Mouse (Mus musculus) midbrain, embryonic 12.5 days (tissue): ENCODE results near the gene Prox1. TPM values are rescaled to one million over a fixed set of nuclear protein-coding genes. Genes with fewer than 3 reads are reported as not detected.

Experiments
- ATAC-seq: fragments of 200-750 bp; cut with Nextera tagmentation; 2 replicates; pipeline ENCODE4 v1.8.0; 2017; ENCODE audit warnings: low read depth, moderate TSS enrichment, moderate library complexity; ENCODE audit not compliant: low FRiP score
- H3K27ac ChIP-seq: fragments of 300-500 bp; sonication (generic); replicated peaks from 2 replicates; pipeline ENCODE4 v1.5.1; 2016; ENCODE audit warnings: mild to moderate bottlenecking
- H3K27me3 ChIP-seq: fragments of 300-500 bp; sonication (generic); 2 replicates; pipeline ENCODE4 v1.6.1; 2016; ENCODE audit warnings: mild to moderate bottlenecking
- H3K36me3 ChIP-seq: fragments of 300-500 bp; sonication (generic); 2 replicates; pipeline ENCODE4 v1.6.1; 2016
- H3K4me1 ChIP-seq: fragments of 300-500 bp; sonication (generic); 2 replicates; pipeline ENCODE4 v1.6.1; 2016
- H3K4me2 ChIP-seq: fragments of 300-500 bp; sonication (generic); replicated peaks from 2 replicates; pipeline ENCODE4 v1.6.1; 2016; ENCODE audit warnings: mild to moderate bottlenecking, moderate library complexity
- H3K4me3 ChIP-seq: fragments of 300-500 bp; sonication (generic); 2 replicates; pipeline ENCODE4 v1.5.1; 2016; ENCODE audit warnings: mild to moderate bottlenecking
- H3K9ac ChIP-seq: fragments of 300-500 bp; sonication (generic); replicated peaks from 2 replicates; pipeline ENCODE4 v1.6.1; 2016; ENCODE audit warnings: mild to moderate bottlenecking, moderate library complexity
- H3K9me3 ChIP-seq: fragments of 300-500 bp; sonication (generic); 2 replicates; pipeline ENCODE4 v1.6.1; 2016; ENCODE audit warnings: mild to moderate bottlenecking
- WGBS: fragments of 180-500 bp; shearing (Covaris S2); methylation state at CpG from one replicate; pipeline ENCODE4 v1.1.7; 2016; 5-methylcytosine and 5-hydroxymethylcytosine counted together
- polyA plus RNA-seq: library from polyadenylated mRNA; unstranded; fragments of >200 nt; fragmentation: Nextera tagmentation; extraction: Ambion mirVana; gene quantifications from 2 replicates; pipeline ENCODE4 v1.2.1, GENCODE M21; 2016

Gene Prox1
- polyA plus RNA-seq, result 10.5 and 10.7 TPM in 2 replicates

DNA sequence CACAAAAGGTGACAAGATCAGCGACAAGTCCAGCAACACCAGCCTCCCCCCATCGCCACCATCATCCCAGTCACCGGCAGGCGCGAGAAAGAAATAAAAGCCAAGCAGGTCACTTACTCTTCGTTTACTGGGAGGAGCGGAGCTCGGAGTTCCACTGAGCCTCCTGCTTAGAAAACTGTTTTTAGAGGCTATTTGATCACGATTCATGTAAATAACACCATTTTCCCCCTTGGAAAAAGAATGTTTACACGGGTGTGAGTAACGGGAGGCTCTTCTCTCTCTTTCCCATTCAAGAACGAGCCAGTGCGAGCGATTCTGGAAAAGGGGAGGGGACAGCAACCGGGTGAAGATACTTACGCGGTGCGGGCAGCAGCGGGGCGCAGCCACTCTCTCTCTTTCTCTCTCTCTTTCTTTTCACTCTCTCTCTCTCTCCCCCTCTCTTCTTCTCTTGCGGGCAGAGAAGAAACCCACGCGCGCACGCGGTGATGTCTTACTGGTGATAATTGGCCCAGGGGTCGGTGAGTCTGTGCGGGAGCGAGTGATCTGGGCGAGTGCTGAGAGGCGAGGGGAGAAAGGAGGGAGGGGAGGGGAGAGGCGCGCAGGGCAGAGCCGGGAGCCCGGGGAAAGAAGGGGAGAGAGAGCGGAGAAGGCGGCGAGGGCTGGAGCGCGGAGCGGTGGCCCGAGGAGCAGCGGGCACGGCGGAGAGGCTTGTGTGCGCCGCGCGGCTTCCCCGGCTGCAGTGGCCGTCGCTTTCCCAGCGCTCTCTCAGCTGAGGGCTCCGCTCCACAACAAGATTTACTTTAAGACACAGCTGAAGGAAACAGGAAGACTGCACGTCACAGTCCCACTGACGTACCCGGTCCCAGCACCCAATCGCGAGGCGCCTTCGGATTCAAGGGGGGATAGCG lies at the start of gene Prox1:
Gene Prox1 (minus strand): TSS at position 804 of the 908 bp plus-strand sequence.
- Histone ChIP-seq H3K27me3 (peaks cover 39% of the 10 kb centered on the region), H3K27ac (peak within 1 kb of the TSS; percentile 93), H3K9me3 (no peaks in the 10 kb centered on the region), H3K4me2 (peak within 1 kb of the TSS; percentile 86), H3K4me3 (peak within 1 kb of the TSS; percentile 71), H3K9ac (peak within 1 kb of the TSS; percentile 83), H3K4me1 (peaks cover 62% of the 10 kb centered on the region), H3K36me3 (no peaks in the 10 kb centered on the region)
- WGBS, result under 1% methylated on average over 61 of the region's 62 CpGs
- ATAC-seq, result peak; percentile 85

DNA sequence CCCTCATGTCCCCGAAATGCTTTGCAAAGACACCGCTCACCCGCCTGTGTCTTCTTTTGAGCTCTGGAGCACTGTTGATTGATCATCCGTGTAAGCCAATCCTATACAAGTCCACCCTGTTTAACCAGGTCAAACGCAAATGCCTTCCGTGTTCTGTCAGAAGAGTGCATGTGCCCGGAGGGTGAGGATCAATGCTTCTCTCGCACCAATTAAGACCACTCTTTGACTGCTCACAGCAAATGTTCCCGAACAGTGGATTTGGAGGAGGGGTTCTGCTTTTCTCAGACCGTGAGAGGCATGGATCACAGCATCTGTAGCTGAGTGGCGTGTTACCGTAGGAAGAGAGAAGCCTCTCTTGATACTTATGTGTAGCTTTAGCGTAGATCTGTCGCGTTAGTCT lies 46.1 kb upstream of the Prox1 start:
- Histone ChIP-seq H3K4me1 (0 out of 2 replicates have a peak, but pooled peaks cover 3% of the 10 kb centered on the region), H3K36me3 (no peaks in the 10 kb centered on the region), H3K27ac (no peak overlapping the region), H3K9ac (no peak overlapping the region), H3K9me3 (peaks cover 6% of the 10 kb centered on the region; the same call in 1 of the 2 replicates), H3K4me2 (no peak overlapping the region), H3K27me3 (no peaks in the 10 kb centered on the region), H3K4me3 (no peak overlapping the region)
- 75% methylated on average over 15 of the region's 15 CpGs for WGBS
- ATAC-seq, result no peak

DNA sequence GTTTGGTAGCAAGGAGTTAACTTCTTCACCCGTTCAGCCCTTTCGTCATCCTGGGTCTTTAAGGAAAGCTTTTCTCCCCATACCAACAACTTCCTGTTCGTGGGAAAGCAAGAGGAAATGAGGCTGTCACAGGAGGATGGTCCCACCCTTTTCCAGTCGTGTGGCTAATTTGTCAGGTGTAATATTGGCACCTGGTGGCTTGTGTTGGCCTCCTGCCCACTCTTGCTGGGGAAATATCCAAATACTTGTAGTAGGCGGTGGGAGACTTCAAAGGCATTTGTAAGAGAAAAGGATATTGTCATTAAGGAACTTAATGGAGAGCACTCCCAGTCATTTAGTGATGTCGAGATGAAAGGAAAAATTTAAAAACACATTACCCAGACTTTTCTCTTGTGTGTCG lies 44.1 kb upstream of the Prox1 start:
- no peaks in the 10 kb centered on the region for H3K27me3 ChIP-seq
- no peak overlapping the region for H3K4me2 ChIP-seq
- H3K4me3 ChIP-seq, result no peak overlapping the region
- no peak for ATAC-seq
- H3K36me3 ChIP-seq, result no peaks in the 10 kb centered on the region
- WGBS, result 83% methylated on average over 7 of the region's 7 CpGs
- no peak overlapping the region for H3K9ac ChIP-seq
- no peak overlapping the region for H3K27ac ChIP-seq
- H3K9me3 ChIP-seq, result peaks cover 6% of the 10 kb centered on the region; the same call in 1 of the 2 replicates
- no peaks in the 10 kb centered on the region for H3K4me1 ChIP-seq

DNA sequence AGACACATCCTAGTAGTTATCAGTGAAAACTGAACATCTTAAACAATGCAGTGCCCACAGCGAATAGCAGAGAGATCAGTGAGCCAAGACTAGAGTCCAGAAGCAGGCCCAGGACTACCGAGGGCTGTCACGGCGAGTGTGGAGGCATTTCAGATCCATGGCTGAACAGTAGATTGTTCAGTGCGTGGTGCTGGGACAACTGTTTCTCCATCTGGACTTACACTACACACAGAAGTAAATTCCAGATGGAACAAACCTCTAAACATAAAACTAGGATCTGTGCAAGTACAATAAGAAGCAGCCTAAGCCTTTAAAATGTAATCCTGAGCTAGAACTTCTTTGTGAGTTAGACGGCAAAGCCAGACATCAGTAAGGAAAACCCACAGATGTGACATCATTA lies 42.7 kb upstream of the Prox1 start:
- ATAC-seq, result no peak
- H3K9me3 ChIP-seq, result peaks cover 6% of the 10 kb centered on the region; the same call in 1 of the 2 replicates
- no peaks in the 10 kb centered on the region for H3K36me3 ChIP-seq
- H3K4me2 ChIP-seq, result no peak overlapping the region
- H3K27me3 ChIP-seq, result no peaks in the 10 kb centered on the region
- H3K9ac ChIP-seq, result no peak overlapping the region
- H3K4me1 ChIP-seq, result no peaks in the 10 kb centered on the region
- WGBS, result 95% methylated on average over 6 of the region's 6 CpGs
- H3K4me3 ChIP-seq, result no peak overlapping the region
- H3K27ac ChIP-seq, result no peak overlapping the region

DNA sequence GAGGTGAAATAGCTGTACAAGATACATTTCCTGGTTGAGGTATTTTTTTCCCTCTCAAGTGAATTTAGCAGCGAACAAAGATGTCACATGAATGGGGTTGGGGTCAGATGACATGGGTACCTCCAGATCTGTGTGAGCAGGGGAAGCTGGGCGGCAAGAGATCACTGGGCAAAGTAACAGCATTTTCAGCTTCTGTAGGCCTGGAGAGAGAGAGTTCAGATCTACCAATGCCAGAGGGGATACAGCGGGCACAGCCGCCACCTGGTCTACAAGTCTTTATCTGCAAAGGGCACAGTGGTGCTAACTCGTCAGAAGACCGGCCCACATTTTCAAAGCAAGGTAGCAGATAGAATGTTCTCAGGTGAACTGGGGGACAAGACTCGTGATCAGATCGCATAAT lies 36.7 kb upstream of the Prox1 start:
- Histone ChIP-seq H3K36me3 (no peaks in the 10 kb centered on the region), H3K27me3 (0 out of 2 replicates have a peak, but pooled peaks cover 3% of the 10 kb centered on the region), H3K4me2 (no peak overlapping the region), H3K4me3 (no peak overlapping the region), H3K27ac (no peak overlapping the region), H3K9me3 (no peaks in the 10 kb centered on the region), H3K9ac (no peak overlapping the region), H3K4me1 (no peaks in the 10 kb centered on the region)
- WGBS, result 91% methylated on average over 8 of the region's 8 CpGs
- no peak for ATAC-seq

DNA sequence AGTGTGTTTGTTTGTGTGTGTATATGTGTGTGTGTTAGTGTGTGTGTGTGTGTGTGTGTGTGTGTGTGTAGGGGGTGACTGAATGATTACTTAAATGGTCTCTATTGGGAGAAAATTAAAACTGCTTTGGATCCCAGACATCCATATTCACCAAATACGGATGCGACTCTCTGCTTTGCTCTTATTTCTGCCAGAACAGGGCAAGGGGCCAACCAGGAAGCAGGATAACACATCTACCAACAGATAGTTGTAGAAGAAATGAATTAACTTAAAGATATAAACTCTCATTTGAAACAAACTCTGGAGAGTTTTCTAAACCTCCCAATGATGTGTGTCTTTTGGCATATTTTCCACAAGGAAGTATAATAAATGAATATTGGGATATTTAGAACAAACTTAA lies 35.2 kb upstream of the Prox1 start:
- Histone ChIP-seq H3K27ac (no peak overlapping the region), H3K9ac (no peak overlapping the region), H3K4me2 (no peak overlapping the region), H3K4me1 (no peaks in the 10 kb centered on the region), H3K27me3 (0 out of 2 replicates have a peak, but pooled peaks cover 3% of the 10 kb centered on the region), H3K4me3 (no peak overlapping the region), H3K9me3 (no peaks in the 10 kb centered on the region), H3K36me3 (no peaks in the 10 kb centered on the region)
- no peak for ATAC-seq
- 100% methylated on average over 2 of the region's 2 CpGs for WGBS

DNA sequence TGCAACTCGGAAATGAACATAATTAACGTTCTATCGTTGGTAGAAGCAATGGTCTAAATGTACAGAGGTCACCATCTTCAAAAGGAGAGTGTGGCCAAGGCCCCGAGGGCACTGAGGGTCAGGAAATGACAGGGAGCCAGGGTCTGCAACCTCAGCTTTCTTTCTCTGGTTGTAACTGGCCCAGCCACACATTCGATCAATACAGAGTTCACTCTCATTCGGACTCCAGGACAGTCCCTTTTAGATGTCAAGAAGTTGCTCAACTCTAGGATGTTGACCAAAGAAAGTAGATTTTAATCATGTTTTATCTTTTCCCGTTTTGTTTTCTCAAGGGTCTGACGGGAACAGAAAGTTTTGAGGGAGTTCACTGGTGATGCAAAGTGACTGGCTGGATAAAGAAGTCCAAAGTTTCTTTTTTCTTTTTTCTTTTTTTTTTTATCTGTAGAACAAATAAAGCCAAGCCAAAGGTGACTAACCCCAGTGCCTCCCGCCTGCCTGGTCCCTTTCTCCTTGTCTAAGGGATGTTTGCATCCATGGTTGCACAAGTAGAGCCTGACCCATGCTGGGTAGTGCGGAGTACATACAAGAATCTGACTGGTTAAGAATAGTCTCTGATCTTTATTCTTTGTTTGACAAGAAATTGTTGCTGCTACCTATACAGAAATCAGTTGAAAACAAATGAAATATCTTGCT lies 34.0 kb upstream of the Prox1 start:
- 0 out of 2 replicates have a peak, but pooled peaks cover 3% of the 10 kb centered on the region for H3K27me3 ChIP-seq
- H3K4me2 ChIP-seq, result no peak overlapping the region
- no peak for ATAC-seq
- no peak overlapping the region for H3K9ac ChIP-seq
- H3K4me3 ChIP-seq, result no peak overlapping the region
- H3K36me3 ChIP-seq, result no peaks in the 10 kb centered on the region
- no peaks in the 10 kb centered on the region for H3K4me1 ChIP-seq
- WGBS, result 47% methylated on average over 10 of the region's 10 CpGs
- H3K9me3 ChIP-seq, result no peaks in the 10 kb centered on the region
- H3K27ac ChIP-seq, result no peak overlapping the region

DNA sequence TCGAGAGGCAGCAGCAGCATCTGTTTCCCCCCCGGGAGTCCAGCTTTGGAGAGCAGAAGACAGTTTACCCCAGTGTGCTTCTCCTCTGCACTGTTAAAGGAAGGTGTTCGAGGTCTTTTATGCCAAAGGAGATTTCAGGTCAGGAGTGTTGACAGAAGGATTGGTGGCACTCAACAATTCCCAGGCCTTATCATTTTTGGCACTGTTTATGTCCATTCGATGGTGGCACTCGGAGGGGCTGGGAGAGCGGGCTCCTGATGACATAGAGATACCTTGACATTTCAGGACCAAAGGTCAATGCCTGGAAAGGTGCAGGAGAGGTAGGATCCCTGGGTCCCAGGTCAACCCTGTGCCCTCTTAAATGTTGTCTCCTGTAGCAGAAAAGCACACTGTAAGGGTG lies 31.2 kb upstream of the Prox1 start:
- no peak for ATAC-seq
- WGBS, result 92% methylated on average over 6 of the region's 6 CpGs
- H3K9me3 ChIP-seq, result no peaks in the 10 kb centered on the region

DNA sequence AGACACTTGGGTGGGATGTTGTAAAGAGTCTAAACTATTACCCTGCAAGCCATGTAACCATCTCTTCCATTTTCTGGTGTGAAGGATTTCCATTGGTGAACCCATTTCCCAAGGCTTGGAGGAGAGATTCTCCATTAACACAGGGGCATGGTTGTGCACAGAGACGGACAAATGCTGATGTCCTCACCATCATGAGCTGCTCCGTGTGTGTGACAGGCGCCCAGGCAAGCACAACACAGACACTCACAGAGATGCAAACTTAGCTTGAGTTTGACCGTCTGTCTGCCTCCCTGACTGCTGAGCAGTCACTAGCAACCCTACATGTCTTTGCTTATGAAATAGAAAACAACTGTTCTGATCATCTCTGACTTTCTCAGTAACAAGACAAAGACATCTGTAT lies 30.5 kb upstream of the Prox1 start:
- ATAC-seq, result no peak
- Histone ChIP-seq H3K4me2 (no peak overlapping the region), H3K4me1 (no peaks in the 10 kb centered on the region), H3K9ac (no peak overlapping the region), H3K27me3 (0 out of 2 replicates have a peak, but pooled peaks cover 3% of the 10 kb centered on the region), H3K4me3 (no peak overlapping the region), H3K9me3 (no peaks in the 10 kb centered on the region), H3K36me3 (no peaks in the 10 kb centered on the region), H3K27ac (no peak overlapping the region)
- 89% methylated on average over 4 of the region's 4 CpGs for WGBS

More for the DNA sequence above, 31.2 kb upstream of the Prox1 start:
- Histone ChIP-seq H3K4me2 (no peak overlapping the region), H3K27ac (no peak overlapping the region), H3K27me3 (0 out of 2 replicates have a peak, but pooled peaks cover 3% of the 10 kb centered on the region), H3K9ac (no peak overlapping the region), H3K36me3 (no peaks in the 10 kb centered on the region), H3K4me3 (no peak overlapping the region), H3K4me1 (no peaks in the 10 kb centered on the region)

DNA sequence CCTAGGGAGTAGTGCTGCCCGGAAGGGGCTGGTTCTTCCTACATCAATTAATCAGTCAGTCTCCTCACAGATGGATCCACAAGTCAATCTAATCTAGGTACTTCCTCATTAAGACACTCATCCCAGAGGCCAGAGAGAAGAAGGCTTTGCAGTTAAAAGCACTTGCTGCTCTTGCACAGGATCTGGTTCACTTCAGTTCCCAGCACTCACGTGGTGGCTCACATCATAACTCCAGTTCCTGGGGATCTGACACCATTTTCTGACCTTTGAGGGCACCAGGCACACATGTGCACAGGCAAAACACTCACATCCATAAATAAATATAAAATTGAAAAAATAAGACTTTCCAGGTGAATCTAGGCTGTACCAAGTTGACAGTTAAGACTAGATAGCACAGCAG lies 27.7 kb upstream of the Prox1 start:
- ATAC-seq, result no peak
- WGBS, result 87% methylated on average over 2 of the region's 2 CpGs

DNA sequence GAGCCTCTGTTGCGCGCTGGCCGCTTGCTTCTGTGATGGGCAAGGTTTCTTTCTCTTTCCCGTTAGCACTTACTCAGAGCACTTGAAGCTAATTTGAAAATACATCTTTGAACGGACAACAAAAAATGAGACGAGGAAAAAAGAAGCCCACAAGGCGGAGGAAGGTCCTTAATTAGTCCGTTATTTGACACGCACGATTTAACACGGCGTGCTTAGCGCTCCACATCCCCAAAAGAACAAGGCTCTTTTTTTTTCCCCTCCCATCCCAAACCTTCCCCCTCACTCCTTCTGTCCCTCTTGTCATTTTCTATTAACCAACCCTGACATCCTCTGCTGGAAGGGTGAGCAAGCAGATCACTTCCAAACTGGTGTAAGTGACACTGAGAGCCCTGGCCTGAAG lies 21.5 kb upstream of the Prox1 start:
- WGBS, result 28% methylated on average over 13 of the region's 13 CpGs
- H3K27ac ChIP-seq, result no peak overlapping the region
- ATAC-seq, result no peak
- peaks cover 27% of the 10 kb centered on the region for H3K27me3 ChIP-seq
- H3K9ac ChIP-seq, result no peak overlapping the region
- H3K4me1 ChIP-seq, result peaks cover 30% of the 10 kb centered on the region
- peak overlapping the region; percentile 27; the same call in 1 of the 2 replicates for H3K4me2 ChIP-seq
- no peak overlapping the region for H3K4me3 ChIP-seq
- H3K36me3 ChIP-seq, result no peaks in the 10 kb centered on the region
- H3K9me3 ChIP-seq, result no peaks in the 10 kb centered on the region

More for the DNA sequence above, 27.7 kb upstream of the Prox1 start:
- no peak overlapping the region for H3K27ac ChIP-seq
- H3K4me2 ChIP-seq, result no peak overlapping the region
- no peaks in the 10 kb centered on the region for H3K4me1 ChIP-seq
- no peak overlapping the region for H3K9ac ChIP-seq
- H3K4me3 ChIP-seq, result no peak overlapping the region
- H3K27me3 ChIP-seq, result peaks cover 8% of the 10 kb centered on the region; the same call in 1 of the 2 replicates
- no peaks in the 10 kb centered on the region for H3K36me3 ChIP-seq
- no peaks in the 10 kb centered on the region for H3K9me3 ChIP-seq
